Mouse (Mus musculus) G1E (cell line): ENCODE results near the gene Pcsk7. TPM values are rescaled to one million over a fixed set of nuclear protein-coding genes. Genes with fewer than 3 reads are reported as not detected.

Experiments
- ATAC-seq: 2 replicates; pipeline ENCODE4 v1.8.0; 2016; ENCODE audit warnings: mild to moderate bottlenecking; ENCODE audit not compliant: insufficient number of reproducible peaks, poor library complexity, low FRiP score, severe bottlenecking; ENCODE audit errors: extremely low read depth
- DNase-seq: peaks from one replicate; pipeline ENCODE4 v3.0.0; 2012; ENCODE audit warnings: low spot score
- H3K27me3 ChIP-seq: 2 replicates; pipeline ENCODE4 v1.6.1; 2012; ENCODE audit warnings: mild to moderate bottlenecking, low read length, inconsistent platforms; ENCODE audit not compliant: insufficient read depth
- H3K36me3 ChIP-seq: replicated peaks from 2 replicates; pipeline ENCODE3; 2012; ENCODE audit warnings: mild to moderate bottlenecking, inconsistent platforms
- H3K4me1 ChIP-seq: 2 replicates; pipeline ENCODE4 v1.6.1; 2012; ENCODE audit warnings: low read depth, low read length, inconsistent platforms, mixed read lengths; ENCODE audit not compliant: insufficient read depth
- H3K4me3 ChIP-seq: 2 replicates; pipeline ENCODE4 v1.5.1; 2012; ENCODE audit warnings: low read depth, mild to moderate bottlenecking, inconsistent platforms, low read length, moderate library complexity, mixed read lengths
- H3K9me3 ChIP-seq: replicated peaks from 2 replicates; pipeline ENCODE4 v1.6.1; 2012; ENCODE audit warnings: inconsistent platforms
- CTCF ChIP-seq: IDR thresholded peaks from 2 replicates; pipeline ENCODE4 v1.5.1; 2012; ENCODE audit warnings: low read depth, low read length, inconsistent platforms, mixed read lengths
- GATA1 ChIP-seq: IDR thresholded peaks from 2 replicates; pipeline ENCODE4 v1.6.1; 2012; ENCODE audit warnings: borderline replicate concordance, low read length, inconsistent platforms, mixed read lengths
- GATA2 ChIP-seq: IDR thresholded peaks from 2 replicates; pipeline ENCODE4 v1.6.1; 2012; ENCODE audit warnings: low read depth, low read length, inconsistent platforms, borderline replicate concordance
- POLR2AphosphoS5 ChIP-seq: IDR thresholded peaks from 2 replicates; pipeline ENCODE4 v1.6.1; 2012; ENCODE audit warnings: low read depth, low read length, inconsistent platforms; ENCODE audit not compliant: insufficient replicate concordance
- TAL1 ChIP-seq: conservative IDR thresholded peaks from 2 replicates; pipeline ENCODE4 v1.6.1; 2012; ENCODE audit warnings: low read depth, low read length, inconsistent platforms, mixed read lengths
- polyA plus RNA-seq: library from polyadenylated mRNA; stranded (reverse); fragments of >175 nt; gene quantifications from 2 replicates; pipeline ENCODE4 v1.2.3, GENCODE M21; 2012
- total RNA-seq, 2 experiments: library from RNA; stranded (forward) in 1 of 2; stranded (reverse) in 1 of 2; fragments of 200-1000 nt in 1 of 2; fragments of >200 nt in 1 of 2; fragmentation: Nextera tagmentation in 1 of 2; gene quantifications; 2 replicates each; pipeline ENCODE4 v1.2.3; 2014 to 2017

Pcsk7 gene
- total RNA-seq (2014; fragmentation: Nextera tagmentation) (7.1 and 7.3 TPM in 2 replicates), total RNA-seq (2017) (11.8 and 19.1 TPM in 2 replicates), polyA plus RNA-seq (5.3 and 6.3 TPM in 2 replicates)

- peak; percentile 98 for DNase-seq
- H3K4me3 ChIP-seq = peak within 1 kb of the TSS; percentile 98
- peaks cover 58% of the 10 kb centered on the region for H3K36me3 ChIP-seq
- peak; percentile 76 for ATAC-seq
- no peaks in the 10 kb centered on the region for H3K9me3 ChIP-seq
- no peaks in the 10 kb centered on the region for H3K27me3 ChIP-seq
- H3K4me1 ChIP-seq = peaks cover 35% of the 10 kb centered on the region
- TF ChIP-seq GATA2 (no peak), CTCF (peak; percentile 72)
Measured at GRCm38 (mm10) chr9:45906355-45907077, at the start of gene Pcsk7, which contains the start of gene Rnf214. Pcsk7 (plus strand) TSS chr9:45906497. Rnf214 (minus strand) TSS chr9:45906911.

GRCm38 (mm10) chr9:45859364-45859763 is 46.9 kb upstream of the Pcsk7 start:
- ATAC-seq (no peak), DNase-seq (no peak)

GRCm38 (mm10) chr9:45861813-45862212 is 44.5 kb upstream of the Pcsk7 start:
- TF ChIP-seq GATA2 = no peak
- TF ChIP-seq TAL1 = no peak
- no peak for TF ChIP-seq GATA1
- no peak for TF ChIP-seq CTCF
- TF ChIP-seq POLR2AphosphoS5 = no peak
- H3K36me3 ChIP-seq = peaks cover 84% of the 10 kb centered on the region
- no peaks in the 10 kb centered on the region for H3K4me1 ChIP-seq
- H3K4me3 ChIP-seq = no peak overlapping the region
- H3K9me3 ChIP-seq = no peaks in the 10 kb centered on the region
- no peak for DNase-seq
- no peak for ATAC-seq
- H3K27me3 ChIP-seq = no peaks in the 10 kb centered on the region

More at GRCm38 (mm10) chr9:45859364-45859763, 46.9 kb upstream of the Pcsk7 start:
- Histone ChIP-seq H3K36me3 (peaks cover 62% of the 10 kb centered on the region), H3K27me3 (no peaks in the 10 kb centered on the region; the same call in 1 of the 2 replicates), H3K4me3 (no peak overlapping the region), H3K9me3 (no peaks in the 10 kb centered on the region), H3K4me1 (no peaks in the 10 kb centered on the region)
- TF ChIP-seq GATA2 (no peak), POLR2AphosphoS5 (no peak), GATA1 (no peak), TAL1 (no peak), CTCF (no peak)

GRCm38 (mm10) chr9:45869181-45869580 is 37.1 kb upstream of the Pcsk7 start:
- no peaks in the 10 kb centered on the region for H3K27me3 ChIP-seq
- H3K9me3 ChIP-seq = no peaks in the 10 kb centered on the region
- no peak overlapping the region for H3K4me3 ChIP-seq
- DNase-seq = no peak
- H3K4me1 ChIP-seq = no peaks in the 10 kb centered on the region
- no peak for ATAC-seq
- peaks cover 89% of the 10 kb centered on the region for H3K36me3 ChIP-seq
- TF ChIP-seq GATA1 = no peak
- TF ChIP-seq CTCF = no peak
- no peak for TF ChIP-seq POLR2AphosphoS5
- no peak for TF ChIP-seq TAL1
- no peak for TF ChIP-seq GATA2

GRCm38 (mm10) chr9:45870265-45870664 is 36.0 kb upstream of the Pcsk7 start:
- peaks cover 83% of the 10 kb centered on the region for H3K36me3 ChIP-seq
- no peak overlapping the region for H3K4me3 ChIP-seq
- no peaks in the 10 kb centered on the region for H3K27me3 ChIP-seq
- ATAC-seq = no peak
- TF ChIP-seq GATA1 = no peak
- no peaks in the 10 kb centered on the region for H3K4me1 ChIP-seq
- DNase-seq = no peak
- H3K9me3 ChIP-seq = no peaks in the 10 kb centered on the region

- TF ChIP-seq GATA2 = no peak
- no peak for TF ChIP-seq POLR2AphosphoS5
- TF ChIP-seq GATA1 = no peak
- TF ChIP-seq CTCF = no peak
- no peak for TF ChIP-seq TAL1
- Histone ChIP-seq H3K27me3 (no peaks in the 10 kb centered on the region), H3K36me3 (peaks cover 68% of the 10 kb centered on the region), H3K9me3 (no peaks in the 10 kb centered on the region), H3K4me1 (no peaks in the 10 kb centered on the region), H3K4me3 (no peak overlapping the region)
- DNase-seq (no peak), ATAC-seq (no peak)
Measured at GRCm38 (mm10) chr9:45877928-45878327, 28.4 kb upstream of the Pcsk7 start.

GRCm38 (mm10) chr9:45893681-45894080 is 12.6 kb upstream of the Pcsk7 start:
- TF ChIP-seq POLR2AphosphoS5 = no peak
- no peak for TF ChIP-seq GATA1
- no peak for TF ChIP-seq TAL1
- TF ChIP-seq GATA2 = no peak
- Histone ChIP-seq H3K4me3 (no peak overlapping the region), H3K9me3 (no peaks in the 10 kb centered on the region), H3K4me1 (peaks cover 9% of the 10 kb centered on the region; the same call in 1 of the 2 replicates), H3K36me3 (peaks cover 85% of the 10 kb centered on the region), H3K27me3 (no peaks in the 10 kb centered on the region)
- no peak for DNase-seq
- no peak for ATAC-seq
